Mouse (Mus musculus) stomach, adult 2 months (tissue): ENCODE measurements around the gene Tnfrsf9. TPM values are rescaled to one million over a fixed set of nuclear protein-coding genes. Genes with fewer than 3 reads are reported as not detected.

Source experiments
- polyA plus RNA-seq: library from polyadenylated mRNA; depleted of rRNA; stranded (reverse); fragments of >200 nt; gene quantifications from 2 replicates; pipeline ENCODE4 v1.2.3, GENCODE M21; 2012; rRNA removed

Tnfrsf9 gene
- polyA plus RNA-seq = 0.02 and 0.20 TPM in 2 replicates

DNA sequence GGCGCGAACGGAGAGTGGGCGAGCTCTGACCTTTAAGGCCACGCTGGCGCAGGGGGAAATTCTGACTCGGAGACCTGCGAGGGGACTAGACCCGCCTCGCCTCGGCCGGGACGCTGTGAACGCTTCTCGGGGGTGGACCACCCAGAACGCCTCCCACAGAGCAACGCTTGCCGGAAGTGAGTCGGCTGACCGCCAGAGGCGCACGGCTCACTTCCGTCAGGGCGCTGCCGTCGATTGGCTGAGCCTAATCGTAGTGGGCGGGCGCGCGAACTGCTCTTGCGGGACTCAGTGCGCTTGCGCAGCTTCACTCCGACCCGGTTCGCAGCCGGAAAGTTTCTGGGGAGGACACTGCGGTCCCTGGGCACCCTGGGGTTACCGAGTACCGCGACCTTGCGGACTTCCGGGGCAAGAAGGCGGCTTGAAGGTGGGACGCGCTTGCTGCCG lies at the start of gene Tnfrsf9, which contains the start of gene Park7:
Gene Tnfrsf9 (plus strand): TSS at position 273 of the 444 bp plus-strand sequence.
Gene Park7 (minus strand): TSS at position 148 of the 444 bp plus-strand sequence.

Other genes starting within 250 kb of the Tnfrsf9 start
- 6.1 and 7.8 TPM in 2 replicates for gene Errfi1, start 60.6 kb upstream of the Tnfrsf9 start, polyA plus RNA-seq
- gene Park7, start 125 bp upstream of the Tnfrsf9 start, polyA plus RNA-seq = 34.2 TPM in 2 replicates
- not detected in 2 replicates for gene Uts2, start 82.5 kb downstream of the Tnfrsf9 start, polyA plus RNA-seq
- gene Per3, start 130.1 kb downstream of the Tnfrsf9 start, polyA plus RNA-seq = 1.5 and 2.2 TPM in 2 replicates
- 11.2 and 14.8 TPM in 2 replicates for gene Vamp3, start 143.4 kb downstream of the Tnfrsf9 start, polyA plus RNA-seq
- gene Gm13090, start 175.0 kb downstream of the Tnfrsf9 start, polyA plus RNA-seq = not detected in 2 replicates